Mouse (Mus musculus): ENCODE results near the gene B4galt3. TPM values are rescaled to one million over a fixed set of nuclear protein-coding genes. Genes with fewer than 3 reads are reported as not detected.

The B4galt3 gene
- 107 and 111 TPM in 2 replicates for polyA plus RNA-seq (2015; fragmentation: Nextera tagmentation; extraction: Ambion mirVana)

DNA sequence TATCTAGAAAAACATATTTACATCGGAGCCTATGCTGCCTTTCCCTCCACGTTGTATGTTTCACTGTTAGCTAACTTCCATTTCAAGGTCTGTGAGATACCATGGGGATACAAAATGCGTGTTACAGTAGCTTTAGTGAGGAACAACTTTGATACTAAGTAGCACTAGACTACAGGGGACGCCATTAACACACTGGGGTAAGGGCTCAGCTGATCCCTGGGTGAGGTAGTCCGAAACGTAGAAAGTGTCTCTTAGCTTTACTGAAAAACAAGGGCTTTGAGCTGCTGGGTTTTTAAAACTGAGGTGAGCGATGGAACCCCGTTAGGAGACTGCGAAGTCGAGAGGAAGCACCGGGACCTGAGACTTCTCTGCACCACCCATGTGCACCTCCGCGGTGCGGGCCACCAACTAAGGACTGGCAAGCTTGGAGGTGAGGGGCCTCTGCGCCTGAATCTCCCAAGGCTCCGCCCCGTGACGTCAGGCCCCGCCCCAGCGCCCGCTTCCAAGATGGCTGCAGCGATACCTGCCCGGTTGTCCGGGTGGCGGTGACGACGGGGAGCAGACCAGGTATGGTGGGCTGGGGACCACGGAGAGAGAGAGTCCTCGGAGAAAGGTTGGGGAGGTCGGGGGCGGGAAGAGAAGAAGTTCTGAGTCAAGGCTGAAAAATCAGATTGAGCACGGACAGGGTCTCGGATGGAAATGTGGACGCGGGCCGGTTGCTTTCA lies at the start of gene B4galt3:
B4galt3 (plus strand) TSS at position 481 of the 725 bp plus-strand sequence.
- peak within 1 kb of the TSS; percentile 89 for H3K4me2 ChIP-seq (replicated peaks)
- H3K27me3 ChIP-seq = no peaks in the 10 kb centered on the region
- ATAC-seq (replicated peaks) = peak; percentile 95
- peaks cover 27% of the 10 kb centered on the region for H3K36me3 ChIP-seq
- 3% methylated on average over 36 of the region's 36 CpGs for WGBS
- H3K27ac ChIP-seq (replicated peaks) = peak within 1 kb of the TSS; percentile 59
- H3K4me3 ChIP-seq = peak within 1 kb of the TSS; percentile 87
- H3K9ac ChIP-seq (replicated peaks) = peak within 1 kb of the TSS; percentile 76
- no peaks in the 10 kb centered on the region for H3K9me3 ChIP-seq
- peaks cover 28% of the 10 kb centered on the region for H3K4me1 ChIP-seq

DNA sequence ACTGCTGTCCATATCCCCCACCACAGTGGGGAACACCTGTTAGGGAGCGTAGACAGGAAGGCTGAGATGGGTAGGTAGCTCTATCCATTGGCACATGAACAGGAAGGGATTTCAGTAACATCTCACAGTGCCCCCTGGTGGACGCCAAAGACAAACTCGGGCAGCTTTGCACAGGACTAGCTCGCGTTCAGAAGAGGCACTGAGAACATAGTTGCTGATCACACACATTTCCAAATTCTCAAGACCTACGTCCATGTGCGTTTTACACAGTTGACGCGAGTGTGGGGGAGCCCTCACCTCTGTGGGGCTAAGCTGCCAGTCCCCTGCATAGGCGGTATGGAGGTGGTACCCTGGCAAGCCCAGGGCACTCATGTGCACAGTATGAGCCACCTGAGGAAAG lies 49.3 kb upstream of the B4galt3 start:
- Histone ChIP-seq H3K9ac (replicated peaks) (no peak overlapping the region), H3K27me3 (no peaks in the 10 kb centered on the region), H3K4me1 (peaks cover 18% of the 10 kb centered on the region), H3K9me3 (no peaks in the 10 kb centered on the region), H3K4me3 (peak overlapping the region; percentile 66), H3K4me2 (replicated peaks) (peak overlapping the region; percentile 79), H3K36me3 (peaks cover 19% of the 10 kb centered on the region; the same call in 1 of the 2 replicates), H3K27ac (replicated peaks) (no peak overlapping the region)
- WGBS = 7% methylated on average over 10 of the region's 10 CpGs
- ATAC-seq (replicated peaks) = peak; percentile 12

DNA sequence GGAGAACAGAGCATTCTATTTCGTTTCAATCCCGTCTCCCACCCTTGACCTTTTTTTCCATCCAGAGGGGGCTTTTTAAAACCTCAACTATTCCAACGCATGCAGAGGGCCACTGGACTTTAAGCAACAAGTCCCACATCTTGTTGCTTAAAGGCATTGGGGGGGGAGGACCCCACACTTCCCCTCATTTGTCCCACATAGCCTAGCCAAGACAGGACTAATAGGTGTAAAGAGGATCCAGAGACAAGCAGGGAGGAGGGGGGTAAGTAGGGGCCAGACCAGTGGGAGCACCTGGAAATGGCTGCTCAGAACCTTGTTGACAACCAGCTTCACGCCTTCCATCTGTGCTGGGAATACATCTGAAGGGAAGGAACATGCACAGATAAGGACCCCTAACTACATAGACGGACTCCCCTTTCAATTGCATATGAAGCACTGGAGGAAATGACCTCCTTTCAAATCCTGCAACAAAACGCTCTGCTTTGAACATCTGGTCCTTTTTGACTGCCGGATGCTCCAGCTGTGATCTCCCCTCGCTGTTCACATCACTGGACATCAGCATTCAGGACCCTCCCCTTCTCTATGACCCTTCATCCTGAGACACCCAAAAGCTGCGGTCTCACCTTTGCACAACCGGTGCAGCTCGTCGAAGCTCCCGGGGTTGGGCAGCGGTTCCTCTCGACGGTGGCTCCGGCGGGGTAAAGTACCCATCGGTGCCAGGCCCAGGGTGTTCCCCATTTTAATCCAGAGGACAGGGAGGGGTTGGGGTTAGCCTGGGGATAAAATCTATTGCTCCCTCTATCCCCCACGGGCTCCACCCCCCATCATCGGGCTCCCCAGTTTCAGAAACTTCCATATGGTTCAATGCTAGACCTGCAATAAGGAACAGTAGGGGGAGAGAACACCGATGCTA lies 48.6 kb upstream of the B4galt3 start:
- no peaks in the 10 kb centered on the region for H3K27me3 ChIP-seq
- peak overlapping the region; percentile 47; the same call in 1 of the 2 replicates for H3K27ac ChIP-seq (replicated peaks)
- peak overlapping the region; percentile 66 for H3K4me3 ChIP-seq
- ATAC-seq (replicated peaks) = no peak
- H3K9ac ChIP-seq (replicated peaks) = peak overlapping the region; percentile 58
- H3K4me1 ChIP-seq = peaks cover 18% of the 10 kb centered on the region
- WGBS = 6% methylated on average over 22 of the region's 22 CpGs
- peaks cover 19% of the 10 kb centered on the region; the same call in 1 of the 2 replicates for H3K36me3 ChIP-seq
- H3K9me3 ChIP-seq = no peaks in the 10 kb centered on the region
- H3K4me2 ChIP-seq (replicated peaks) = peak overlapping the region; percentile 79

DNA sequence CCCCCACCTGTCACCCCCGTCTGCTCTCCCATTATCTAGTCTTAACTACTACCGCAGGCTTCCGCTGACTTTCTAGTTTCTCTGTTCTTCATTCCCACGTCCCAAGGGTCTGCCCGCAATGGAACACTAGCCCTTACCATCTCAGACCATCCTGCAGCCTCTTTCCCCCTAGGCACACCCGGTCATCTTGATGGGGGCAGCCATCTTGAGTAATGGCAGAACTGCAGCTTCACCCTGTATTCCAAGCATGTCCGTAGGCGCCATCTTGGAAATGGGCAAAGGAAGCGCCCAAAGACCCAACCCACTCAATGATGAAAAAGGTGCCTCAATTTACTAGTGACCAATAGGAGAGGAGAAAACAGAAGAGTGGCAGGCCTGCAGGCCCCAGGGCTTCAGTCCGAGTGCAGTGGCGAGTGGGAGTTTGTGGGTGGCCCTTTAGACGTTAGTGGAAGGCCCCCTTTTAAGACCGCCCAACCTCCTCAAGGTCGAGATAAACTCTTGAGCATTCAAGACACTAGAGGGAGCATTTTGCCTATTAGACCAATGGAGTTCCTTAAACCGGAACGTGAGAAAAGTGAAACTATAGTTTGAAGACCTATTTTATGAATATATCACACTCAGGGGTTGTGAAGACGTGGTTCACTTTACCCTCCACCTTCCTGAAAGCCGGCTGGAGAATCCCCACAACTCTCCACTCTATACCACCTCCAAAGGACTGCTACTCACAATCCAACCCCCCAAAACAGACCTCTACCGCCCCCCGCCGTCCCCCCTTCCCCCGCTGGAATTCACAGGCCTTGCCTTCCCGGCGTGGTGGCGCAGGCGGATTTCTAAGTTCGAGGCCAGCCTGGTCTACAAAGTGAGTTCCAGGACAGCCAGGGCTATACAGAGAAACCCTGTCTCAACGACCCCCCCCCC lies 47.6 kb upstream of the B4galt3 start, which contains the start of gene Tomm40l:
Tomm40l (minus strand) TSS at position 277 of the 918 bp plus-strand sequence.
- Histone ChIP-seq H3K9me3 (no peaks in the 10 kb centered on the region), H3K4me1 (peaks cover 18% of the 10 kb centered on the region), H3K27ac (replicated peaks) (peak within 1 kb of the TSS; percentile 75), H3K36me3 (peaks cover 18% of the 10 kb centered on the region; the same call in 1 of the 2 replicates), H3K4me3 (peak within 1 kb of the TSS; percentile 66), H3K4me2 (replicated peaks) (peak within 1 kb of the TSS; percentile 79), H3K27me3 (no peaks in the 10 kb centered on the region), H3K9ac (replicated peaks) (peak within 1 kb of the TSS; percentile 58)
- 2% methylated on average over 28 of the region's 28 CpGs for WGBS
- ATAC-seq (replicated peaks) = peak; percentile 97

DNA sequence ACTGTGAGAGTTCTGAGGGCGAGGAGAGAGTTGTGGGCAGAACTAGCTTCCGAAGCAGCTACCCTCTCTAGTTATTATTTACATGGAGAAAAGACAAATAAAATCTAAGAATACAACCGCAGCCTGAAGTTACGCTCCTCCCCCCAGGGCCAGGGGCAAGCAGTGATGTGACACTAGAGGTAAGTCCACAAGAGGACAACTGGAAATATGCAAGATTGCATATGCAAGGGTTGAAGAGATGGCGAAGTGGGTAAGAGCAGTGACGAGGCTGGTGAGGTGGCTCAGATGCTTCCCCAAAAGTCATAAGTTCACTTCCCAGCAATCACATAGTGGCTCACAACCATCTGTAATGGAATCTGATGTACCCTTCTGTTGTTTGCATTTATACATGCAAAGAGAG lies 47.0 kb upstream of the B4galt3 start:
- Histone ChIP-seq H3K27ac (replicated peaks) (peak overlapping the region; percentile 75), H3K4me1 (peaks cover 18% of the 10 kb centered on the region), H3K4me3 (peak overlapping the region; percentile 66; the same call in 1 of the 2 replicates), H3K9me3 (no peaks in the 10 kb centered on the region), H3K27me3 (no peaks in the 10 kb centered on the region), H3K4me2 (replicated peaks) (peak overlapping the region; percentile 79), H3K9ac (replicated peaks) (no peak overlapping the region), H3K36me3 (peaks cover 16% of the 10 kb centered on the region; the same call in 1 of the 2 replicates)
- no peak for ATAC-seq (replicated peaks)
- WGBS = 85% methylated on average over 6 of the region's 6 CpGs

DNA sequence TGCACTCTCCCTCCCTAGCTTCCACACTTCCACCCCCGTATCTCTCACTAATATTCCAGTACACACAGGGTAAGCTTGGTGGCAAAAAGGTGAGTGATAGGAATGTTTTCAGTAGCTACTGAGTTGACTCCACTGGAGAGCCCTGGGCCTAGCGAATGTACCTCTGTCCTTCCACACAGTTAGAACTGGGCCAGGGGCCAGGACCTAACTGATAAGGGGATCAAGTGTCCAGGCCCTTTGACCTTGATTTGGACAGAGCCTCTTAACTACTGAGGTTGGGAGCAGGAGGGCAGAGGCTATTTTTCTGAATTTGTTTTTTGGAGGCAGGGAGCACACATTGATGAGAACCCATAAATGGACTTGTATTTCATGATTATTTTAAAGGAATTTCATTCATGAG lies 46.3 kb upstream of the B4galt3 start:
- Histone ChIP-seq H3K4me2 (replicated peaks) (no peak overlapping the region), H3K9me3 (no peaks in the 10 kb centered on the region), H3K27me3 (no peaks in the 10 kb centered on the region), H3K9ac (replicated peaks) (no peak overlapping the region), H3K27ac (replicated peaks) (no peak overlapping the region), H3K4me3 (no peak overlapping the region), H3K4me1 (peaks cover 18% of the 10 kb centered on the region), H3K36me3 (peaks cover 13% of the 10 kb centered on the region; the same call in 1 of the 2 replicates)
- no peak for ATAC-seq (replicated peaks)
- WGBS = 95% methylated on average over 2 of the region's 2 CpGs

DNA sequence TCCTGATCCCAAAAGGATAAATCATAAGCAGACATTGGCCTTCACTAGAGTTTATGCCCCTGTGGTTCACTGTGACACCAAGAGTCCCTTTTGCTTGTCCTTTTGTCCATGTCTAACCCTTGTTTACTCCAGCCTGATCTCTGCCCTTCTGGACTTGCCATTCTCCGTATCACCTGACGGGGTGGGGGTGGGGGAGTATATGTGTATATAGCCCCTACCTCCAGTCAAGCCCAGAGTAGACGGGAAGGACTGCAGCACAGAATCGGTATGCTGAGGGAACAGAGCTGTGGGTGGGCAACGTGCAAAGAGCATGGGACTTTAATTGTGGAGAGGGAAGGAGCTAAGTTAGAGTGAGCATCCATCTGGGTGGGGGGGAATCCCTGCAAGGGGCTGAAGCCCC lies 45.3 kb upstream of the B4galt3 start, which contains the start of gene Apoa2:
Apoa2 (plus strand) TSS at position 198 of the 400 bp plus-strand sequence.
- WGBS = 82% methylated on average over 5 of the region's 5 CpGs
- peaks cover 18% of the 10 kb centered on the region for H3K4me1 ChIP-seq
- no peak within 1 kb of the TSS for H3K27ac ChIP-seq (replicated peaks)
- peaks cover 4% of the 10 kb centered on the region; the same call in 1 of the 2 replicates for H3K36me3 ChIP-seq
- ATAC-seq (replicated peaks) = no peak
- no peaks in the 10 kb centered on the region for H3K9me3 ChIP-seq
- H3K9ac ChIP-seq (replicated peaks) = no peak within 1 kb of the TSS
- no peak within 1 kb of the TSS for H3K4me3 ChIP-seq
- no peak within 1 kb of the TSS for H3K4me2 ChIP-seq (replicated peaks)
- H3K27me3 ChIP-seq = no peaks in the 10 kb centered on the region

DNA sequence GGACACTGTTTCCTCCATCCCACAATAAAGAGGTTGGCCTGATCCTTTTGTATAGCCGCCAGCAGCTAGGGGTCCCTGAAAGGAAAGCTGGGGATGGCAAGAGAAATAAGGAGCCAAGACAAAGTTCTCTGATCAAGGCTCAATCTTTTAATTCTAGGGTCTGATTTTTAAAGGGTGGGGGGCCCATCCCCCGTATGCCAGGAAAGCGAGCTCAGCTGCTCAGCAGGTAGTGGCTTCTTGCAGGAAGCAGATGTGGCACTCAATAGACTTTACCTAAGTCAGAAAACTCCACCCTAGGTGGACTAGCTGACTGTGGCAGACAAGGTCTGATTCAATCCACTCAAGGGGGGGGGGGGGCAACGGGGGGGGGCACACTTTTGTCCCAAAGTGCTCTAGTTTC lies 43.3 kb upstream of the B4galt3 start:
- no peak for ATAC-seq (replicated peaks)

DNA sequence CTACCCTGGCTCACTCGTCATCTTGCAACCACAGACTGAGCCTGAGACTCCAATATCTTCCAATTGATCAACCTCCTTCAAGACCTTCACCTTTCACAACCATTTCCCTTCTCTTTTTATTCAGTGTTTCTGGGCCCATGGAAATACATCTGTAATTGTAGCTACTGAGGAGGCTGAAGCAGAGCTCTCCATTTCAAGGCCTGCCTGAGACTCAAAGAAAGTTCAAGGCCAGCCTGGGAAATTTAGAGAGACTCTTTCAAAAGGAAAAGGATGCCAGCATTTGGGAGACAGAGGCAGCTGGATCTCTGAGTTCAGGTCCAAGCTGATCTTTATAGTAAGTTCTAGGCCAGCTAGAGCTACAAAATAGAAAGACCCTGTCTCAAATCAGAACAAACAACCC lies 42.2 kb upstream of the B4galt3 start:
- Histone ChIP-seq H3K4me2 (replicated peaks) (no peak overlapping the region), H3K9me3 (no peaks in the 10 kb centered on the region), H3K27me3 (no peaks in the 10 kb centered on the region), H3K4me3 (no peak overlapping the region), H3K27ac (replicated peaks) (no peak overlapping the region), H3K4me1 (peaks cover 4% of the 10 kb centered on the region; the same call in 1 of the 2 replicates), H3K36me3 (no peaks in the 10 kb centered on the region), H3K9ac (replicated peaks) (no peak overlapping the region)
- WGBS = 77% methylated on average over 1 of the region's 1 CpGs
- ATAC-seq (replicated peaks) = no peak

More for the DNA sequence above, 43.3 kb upstream of the B4galt3 start:
- 33% methylated on average over 4 of the region's 4 CpGs for WGBS
- H3K27me3 ChIP-seq = no peaks in the 10 kb centered on the region
- no peaks in the 10 kb centered on the region for H3K9me3 ChIP-seq
- no peak overlapping the region for H3K4me3 ChIP-seq
- peaks cover 8% of the 10 kb centered on the region for H3K4me1 ChIP-seq
- H3K27ac ChIP-seq (replicated peaks) = no peak overlapping the region
- H3K4me2 ChIP-seq (replicated peaks) = no peak overlapping the region
- H3K9ac ChIP-seq (replicated peaks) = no peak overlapping the region
- H3K36me3 ChIP-seq = no peaks in the 10 kb centered on the region

DNA sequence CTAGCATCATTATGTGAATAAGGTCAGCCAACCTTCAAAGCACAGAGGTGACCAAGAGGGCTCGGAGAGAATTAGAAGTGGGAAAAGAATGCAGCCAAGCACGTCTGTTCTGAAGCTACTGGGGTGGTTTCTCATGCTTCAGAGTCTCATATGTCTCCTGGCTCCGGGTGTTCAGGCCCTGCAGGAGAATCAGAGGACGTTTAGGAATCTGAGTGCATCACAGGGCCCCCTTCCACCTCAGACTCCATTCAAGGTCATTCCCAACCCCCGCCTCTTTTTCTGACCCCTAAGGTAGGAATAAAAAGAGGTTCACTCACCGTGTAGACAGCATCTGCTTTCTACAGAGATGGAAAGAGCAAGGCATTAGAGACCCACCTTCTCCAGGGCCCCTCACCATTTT lies 40.4 kb upstream of the B4galt3 start:
- H3K9me3 ChIP-seq = no peaks in the 10 kb centered on the region
- no peak overlapping the region for H3K4me2 ChIP-seq (replicated peaks)
- no peaks in the 10 kb centered on the region for H3K27me3 ChIP-seq
- no peak overlapping the region for H3K27ac ChIP-seq (replicated peaks)
- no peaks in the 10 kb centered on the region for H3K4me1 ChIP-seq
- no peak overlapping the region for H3K9ac ChIP-seq (replicated peaks)
- ATAC-seq (replicated peaks) = no peak
- H3K36me3 ChIP-seq = peaks cover 10% of the 10 kb centered on the region
- 40% methylated on average over 6 of the region's 6 CpGs for WGBS
- H3K4me3 ChIP-seq = no peak overlapping the region

DNA sequence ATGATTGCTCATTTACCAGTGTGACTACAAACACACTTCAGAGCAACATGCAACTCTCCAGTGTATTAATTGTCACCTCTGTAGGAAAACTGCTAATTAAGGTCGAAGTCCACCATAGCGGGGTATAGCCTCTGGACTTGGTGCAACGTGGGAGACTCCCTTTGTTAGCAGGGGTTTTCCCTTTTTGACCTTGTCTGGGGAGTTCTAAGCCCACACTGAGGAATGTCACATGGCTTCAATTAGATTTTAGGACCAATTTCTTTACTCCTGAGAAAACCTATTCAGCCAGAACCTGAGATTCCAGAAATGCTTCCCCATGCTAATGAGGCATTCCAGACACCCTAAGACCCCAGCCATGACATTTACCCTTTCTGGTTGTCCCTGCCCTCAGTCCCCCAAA lies 39.9 kb upstream of the B4galt3 start:
- Histone ChIP-seq H3K9ac (replicated peaks) (no peak overlapping the region), H3K9me3 (no peaks in the 10 kb centered on the region), H3K4me2 (replicated peaks) (no peak overlapping the region), H3K4me3 (no peak overlapping the region), H3K36me3 (peaks cover 15% of the 10 kb centered on the region), H3K27me3 (no peaks in the 10 kb centered on the region), H3K4me1 (no peaks in the 10 kb centered on the region), H3K27ac (replicated peaks) (no peak overlapping the region)
- 28% methylated on average over 3 of the region's 3 CpGs for WGBS
- ATAC-seq (replicated peaks) = no peak
